Mouse (Mus musculus) lung, embryonic 15.5 days (tissue): Measurements from ENCODE around the gene Mvb12a. TPM values are rescaled to one million over a fixed set of nuclear protein-coding genes. Genes with fewer than 3 reads are reported as not detected.

Experiments used
- ATAC-seq: fragments of 200-750 bp; cut with Nextera tagmentation; 2 replicates; pipeline ENCODE4 v1.8.0; 2017; ENCODE audit warnings: moderate number of reproducible peaks, borderline replicate concordance; ENCODE audit not compliant: low FRiP score, low TSS enrichment; ENCODE audit errors: extremely low read depth
- H3K27ac ChIP-seq: fragments of 300-500 bp; sonication (generic); 2 replicates; pipeline ENCODE4 v1.5.1; 2015; ENCODE audit warnings: moderate library complexity, mild to moderate bottlenecking, inconsistent platforms
- H3K27me3 ChIP-seq: fragments of 300-500 bp; sonication (generic); 2 replicates; pipeline ENCODE4 v1.6.1; 2015; ENCODE audit warnings: inconsistent platforms
- H3K36me3 ChIP-seq: fragments of 300-500 bp; sonication (generic); 2 replicates; pipeline ENCODE4 v1.6.1; 2015; ENCODE audit warnings: inconsistent platforms
- H3K4me1 ChIP-seq: fragments of 300-500 bp; sonication (generic); 2 replicates; pipeline ENCODE4 v1.6.1; 2015; ENCODE audit warnings: inconsistent platforms
- H3K4me2 ChIP-seq: fragments of 300-500 bp; sonication (generic); 2 replicates; pipeline ENCODE4 v1.6.1; 2015; ENCODE audit warnings: inconsistent platforms, mild to moderate bottlenecking, moderate library complexity
- H3K4me3 ChIP-seq: fragments of 300-500 bp; sonication (generic); 2 replicates; pipeline ENCODE4 v1.5.1; 2015; ENCODE audit warnings: mild to moderate bottlenecking, inconsistent platforms
- H3K9ac ChIP-seq: fragments of 300-500 bp; sonication (generic); 2 replicates; pipeline ENCODE4 v1.6.1; 2015; ENCODE audit warnings: inconsistent platforms
- H3K9me3 ChIP-seq: fragments of 300-500 bp; sonication (generic); 2 replicates; pipeline ENCODE4 v1.6.1; 2016; ENCODE audit warnings: inconsistent platforms
- WGBS: fragments of 180-500 bp; shearing (Covaris S2); methylation state at CpG from one replicate; pipeline ENCODE4 v1.1.7; 2015; 5-methylcytosine and 5-hydroxymethylcytosine counted together
- polyA plus RNA-seq: library from polyadenylated mRNA; unstranded; fragments of >200 nt; fragmentation: Nextera tagmentation; extraction: Ambion mirVana; gene quantifications from 2 replicates; pipeline ENCODE4 v1.2.1, GENCODE M21; 2015

Gene Mvb12a
- polyA plus RNA-seq, 1 experiment from 2014 or later = 95.2 TPM

DNA sequence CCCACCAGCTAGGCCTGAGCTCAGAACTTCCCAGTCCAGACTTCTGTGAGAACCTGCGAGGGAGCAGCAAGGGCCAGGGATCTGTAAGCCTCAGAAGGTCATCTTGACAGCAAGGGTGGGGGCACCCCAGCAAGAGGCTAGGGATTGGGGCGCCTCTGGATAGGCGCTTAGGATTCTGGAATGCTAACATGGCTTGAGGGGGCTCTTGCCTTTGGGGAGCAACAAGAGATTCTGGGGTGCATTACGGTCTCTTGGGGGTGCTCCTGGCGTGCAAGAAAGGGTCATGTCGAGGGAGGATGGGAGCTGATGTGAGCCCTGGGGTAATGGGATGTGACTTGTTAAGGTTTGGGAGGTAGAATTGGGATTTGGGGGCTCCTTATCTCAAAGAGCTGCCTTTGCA lies 26.2 kb downstream of the Mvb12a start:
- H3K9ac ChIP-seq = peak overlapping the region; percentile 51; the same call in 1 of the 2 replicates
- whole genome bisulfite sequencing = 26% methylated on average over 6 of the region's 6 CpGs
- ATAC-seq = no peak

DNA sequence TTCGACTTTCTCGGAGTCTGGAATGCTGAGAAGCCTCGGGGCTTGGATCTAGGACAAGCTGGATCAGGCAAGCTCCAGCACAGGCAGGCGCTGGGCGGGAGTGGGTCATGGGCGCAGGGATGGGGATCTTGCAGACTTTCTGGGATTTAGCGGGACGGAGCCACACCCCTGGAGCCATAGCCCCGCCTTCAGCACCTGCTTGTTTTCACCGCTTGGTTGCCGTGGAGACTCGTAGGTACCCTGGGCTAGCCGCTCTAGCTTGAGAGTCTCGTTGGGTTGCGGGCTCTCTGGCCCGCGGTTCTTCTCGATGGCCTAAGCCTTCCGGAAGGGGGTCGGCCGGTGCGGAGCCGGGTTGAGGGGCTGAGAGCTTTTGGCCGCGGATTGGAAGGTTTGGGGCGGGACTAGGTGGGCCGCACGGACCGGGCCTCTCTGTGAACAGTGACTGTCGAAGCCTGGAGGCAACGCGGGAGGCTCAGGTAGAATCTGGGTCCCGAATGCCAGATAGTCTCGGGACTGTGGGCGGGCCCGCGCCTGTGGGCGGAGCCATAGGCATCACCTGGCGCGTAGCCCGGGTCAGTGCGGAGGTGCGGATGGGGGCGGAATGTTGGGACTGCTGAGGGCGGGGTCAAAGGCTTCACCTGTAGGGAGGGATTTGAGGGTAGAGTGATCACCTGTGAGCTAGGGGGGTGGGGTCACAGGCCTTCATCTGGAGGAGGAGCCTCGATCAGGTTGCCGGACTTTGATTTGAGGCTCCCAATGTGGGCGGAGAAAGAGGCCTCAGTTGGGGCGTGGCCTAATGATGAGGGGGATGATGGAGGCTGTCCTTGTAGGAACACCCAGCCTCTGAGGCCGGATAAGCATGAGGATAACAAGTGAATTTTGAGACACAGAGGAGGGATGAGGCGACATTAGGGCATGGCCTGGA lies 26.9 kb downstream of the Mvb12a start:
- peak; percentile 69 for ATAC-seq
- peak overlapping the region; percentile 66 for H3K4me3 ChIP-seq
- H3K4me1 ChIP-seq = peaks cover 40% of the 10 kb centered on the region
- no peaks in the 10 kb centered on the region; the same call in 1 of the 2 replicates for H3K27me3 ChIP-seq
- H3K27ac ChIP-seq = peak overlapping the region; percentile 92
- under 1% methylated on average over 51 of the region's 51 CpGs for WGBS
- peak overlapping the region; percentile 82 for H3K4me2 ChIP-seq
- peak overlapping the region; percentile 51 for H3K9ac ChIP-seq
- no peaks in the 10 kb centered on the region for H3K36me3 ChIP-seq
- no peaks in the 10 kb centered on the region for H3K9me3 ChIP-seq

More for the DNA sequence above, 26.2 kb downstream of the Mvb12a start:
- Histone ChIP-seq H3K4me2 (peak overlapping the region; percentile 82), H3K36me3 (no peaks in the 10 kb centered on the region), H3K9me3 (0 out of 2 replicates have a peak, but pooled peaks cover 3% of the 10 kb centered on the region), H3K4me1 (peaks cover 40% of the 10 kb centered on the region), H3K27me3 (peaks cover 2% of the 10 kb centered on the region; the same call in 1 of the 2 replicates), H3K4me3 (peak overlapping the region; percentile 66), H3K27ac (peak overlapping the region; percentile 92)

GRCm38 (mm10) chr8:71570291-71570954 lies 27.7 kb downstream of the Mvb12a start:
- Histone ChIP-seq H3K9ac (peak overlapping the region; percentile 58), H3K27ac (peak overlapping the region; percentile 92), H3K36me3 (no peaks in the 10 kb centered on the region), H3K4me1 (peaks cover 40% of the 10 kb centered on the region), H3K9me3 (no peaks in the 10 kb centered on the region), H3K27me3 (no peaks in the 10 kb centered on the region; the same call in 1 of the 2 replicates), H3K4me2 (peak overlapping the region; percentile 82), H3K4me3 (peak overlapping the region; percentile 66)
- under 1% methylated on average over 41 of the region's 41 CpGs for WGBS
- peak; percentile 84 for ATAC-seq

- Histone ChIP-seq H3K27ac (peak overlapping the region; percentile 83; the same call in 1 of the 2 replicates), H3K9ac (no peak overlapping the region), H3K4me2 (no peak overlapping the region), H3K36me3 (no peaks in the 10 kb centered on the region), H3K27me3 (no peaks in the 10 kb centered on the region; the same call in 1 of the 2 replicates), H3K4me1 (peaks cover 40% of the 10 kb centered on the region), H3K4me3 (no peak overlapping the region; the same call in 1 of the 2 replicates), H3K9me3 (no peaks in the 10 kb centered on the region)
- ATAC-seq = no peak
- 82% methylated on average over 2 of the region's 2 CpGs for whole genome bisulfite sequencing
These were observed 29.4 kb downstream of the Mvb12a start for GRCm38 (mm10) chr8:71572077-71572476.

GRCm38 (mm10) chr8:71572847-71573633 lies 30.3 kb downstream of the Mvb12a start:
- Histone ChIP-seq H3K4me2 (peak overlapping the region; percentile 13; the same call in 1 of the 2 replicates), H3K9ac (no peak overlapping the region), H3K4me3 (no peak overlapping the region), H3K9me3 (no peaks in the 10 kb centered on the region), H3K36me3 (no peaks in the 10 kb centered on the region), H3K4me1 (peaks cover 40% of the 10 kb centered on the region), H3K27ac (peak overlapping the region; percentile 83), H3K27me3 (no peaks in the 10 kb centered on the region)
- ATAC-seq = no peak
- 51% methylated on average over 9 of the region's 9 CpGs for WGBS

GRCm38 (mm10) chr8:71574426-71574825 lies 31.7 kb downstream of the Mvb12a start:
- H3K36me3 ChIP-seq = no peaks in the 10 kb centered on the region
- no peaks in the 10 kb centered on the region for H3K27me3 ChIP-seq
- no peak overlapping the region for H3K27ac ChIP-seq
- H3K4me1 ChIP-seq = peaks cover 27% of the 10 kb centered on the region
- no peak overlapping the region for H3K4me2 ChIP-seq
- H3K9me3 ChIP-seq = no peaks in the 10 kb centered on the region
- ATAC-seq = no peak
- no peak overlapping the region for H3K4me3 ChIP-seq
- H3K9ac ChIP-seq = no peak overlapping the region
- WGBS = 58% methylated on average over 7 of the region's 7 CpGs

DNA sequence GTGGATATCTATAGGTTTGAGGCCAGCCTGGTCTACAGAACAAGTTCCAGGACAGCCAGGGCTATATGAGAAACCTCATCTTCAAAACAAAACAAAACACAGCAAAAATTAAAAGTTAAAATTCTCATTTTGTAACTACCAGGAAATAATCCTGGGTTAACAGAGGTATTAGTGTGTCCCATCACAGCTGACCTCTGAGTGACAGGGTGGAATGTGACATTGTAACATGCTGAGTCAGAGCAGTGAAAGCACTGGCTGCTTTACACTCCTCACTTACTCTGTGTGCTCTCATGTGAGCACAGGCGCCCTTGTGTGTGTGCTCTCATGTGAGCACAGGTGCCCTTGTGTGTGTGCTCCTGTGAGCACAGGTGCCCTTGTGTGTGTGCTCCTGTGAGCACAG lies 32.3 kb downstream of the Mvb12a start:
- Histone ChIP-seq H3K27me3 (no peaks in the 10 kb centered on the region), H3K4me3 (no peak overlapping the region), H3K27ac (no peak overlapping the region), H3K9ac (no peak overlapping the region), H3K4me1 (peaks cover 22% of the 10 kb centered on the region), H3K9me3 (no peaks in the 10 kb centered on the region), H3K4me2 (no peak overlapping the region), H3K36me3 (no peaks in the 10 kb centered on the region)
- 31% methylated on average over 1 of the region's 1 CpGs for WGBS
- ATAC-seq = no peak

GRCm38 (mm10) chr8:71577856-71578387 lies 35.2 kb downstream of the Mvb12a start:
- no peak overlapping the region for H3K27ac ChIP-seq
- H3K4me2 ChIP-seq = no peak overlapping the region
- 58% methylated on average over 4 of the region's 4 CpGs for WGBS
- H3K9ac ChIP-seq = no peak overlapping the region
- no peak for ATAC-seq
- no peaks in the 10 kb centered on the region; the same call in 1 of the 2 replicates for H3K36me3 ChIP-seq
- no peaks in the 10 kb centered on the region for H3K9me3 ChIP-seq
- no peaks in the 10 kb centered on the region for H3K27me3 ChIP-seq
- H3K4me1 ChIP-seq = peaks cover 3% of the 10 kb centered on the region
- H3K4me3 ChIP-seq = no peak overlapping the region

DNA sequence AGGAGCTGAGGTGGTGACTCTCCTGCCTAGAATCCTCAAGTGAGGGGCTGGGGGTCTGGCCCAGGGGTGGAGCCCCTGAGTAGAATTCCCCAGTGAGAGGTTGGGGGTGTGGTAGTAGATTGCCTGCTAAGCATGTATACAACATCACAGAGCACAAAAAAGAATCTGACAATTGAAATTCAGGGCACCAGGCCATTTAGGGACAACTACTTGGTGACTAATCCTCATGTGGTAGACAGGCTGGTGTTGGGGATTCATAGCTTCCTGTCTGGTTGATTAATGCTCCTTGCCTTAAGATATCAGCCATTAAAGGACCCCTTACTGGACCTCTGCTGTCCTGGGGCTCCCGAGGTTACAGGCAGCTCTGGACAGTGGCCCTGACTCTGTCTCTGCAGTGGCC lies 36.3 kb downstream of the Mvb12a start:
- WGBS = 67% methylated on average over 1 of the region's 1 CpGs
- Histone ChIP-seq H3K27me3 (no peaks in the 10 kb centered on the region), H3K4me1 (no peaks in the 10 kb centered on the region), H3K9ac (no peak overlapping the region), H3K27ac (no peak overlapping the region), H3K4me2 (no peak overlapping the region), H3K9me3 (no peaks in the 10 kb centered on the region), H3K36me3 (no peaks in the 10 kb centered on the region; the same call in 1 of the 2 replicates), H3K4me3 (no peak overlapping the region)
- no peak for ATAC-seq

- WGBS = 88% methylated on average over 14 of the region's 14 CpGs
These were observed 36.8 kb downstream of the Mvb12a start for GRCm38 (mm10) chr8:71579476-71579875.

DNA sequence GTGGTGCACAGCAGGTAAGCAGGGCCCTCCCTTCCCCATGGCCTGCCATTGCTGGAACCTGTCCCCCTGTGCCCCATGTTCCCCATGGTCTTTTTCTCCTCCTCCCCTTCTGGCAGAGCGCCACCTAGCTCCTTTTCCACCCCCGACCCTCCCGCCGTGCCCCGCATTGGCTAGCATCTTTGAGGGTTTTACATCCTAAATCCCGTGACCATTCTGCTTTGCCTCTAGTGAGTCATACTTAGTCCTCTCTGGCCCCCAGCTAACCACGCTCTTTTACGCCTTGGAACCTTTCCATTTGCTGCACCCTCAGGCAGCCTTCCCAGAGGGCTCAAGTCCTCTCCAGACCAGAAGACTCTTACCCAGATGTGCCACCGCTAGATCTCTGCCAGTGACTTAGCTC lies 37.5 kb downstream of the Mvb12a start:
- no peaks in the 10 kb centered on the region for H3K4me1 ChIP-seq
- H3K36me3 ChIP-seq = peaks cover 7% of the 10 kb centered on the region; the same call in 1 of the 2 replicates
- no peak overlapping the region for H3K4me2 ChIP-seq
- H3K9me3 ChIP-seq = no peaks in the 10 kb centered on the region
- 54% methylated on average over 9 of the region's 9 CpGs for WGBS
- H3K4me3 ChIP-seq = no peak overlapping the region
- H3K27ac ChIP-seq = no peak overlapping the region
- no peak overlapping the region for H3K9ac ChIP-seq
- H3K27me3 ChIP-seq = no peaks in the 10 kb centered on the region
- no peak for ATAC-seq

More at GRCm38 (mm10) chr8:71579476-71579875, 36.8 kb downstream of the Mvb12a start:
- H3K4me3 ChIP-seq = no peak overlapping the region
- no peaks in the 10 kb centered on the region for H3K9me3 ChIP-seq
- no peak overlapping the region for H3K4me2 ChIP-seq
- H3K27ac ChIP-seq = no peak overlapping the region
- H3K4me1 ChIP-seq = no peaks in the 10 kb centered on the region
- no peak overlapping the region for H3K9ac ChIP-seq
- ATAC-seq = no peak
- peaks cover 2% of the 10 kb centered on the region; the same call in 1 of the 2 replicates for H3K36me3 ChIP-seq
- no peaks in the 10 kb centered on the region for H3K27me3 ChIP-seq
